Mouse (Mus musculus) heart, embryonic 14.5 days (tissue): ENCODE data around the gene Nubpl. TPM values are rescaled to one million over a fixed set of nuclear protein-coding genes. Genes with fewer than 3 reads are reported as not detected.

Source experiments
- ATAC-seq: fragments of 200-750 bp; cut with Nextera tagmentation; 2 replicates; pipeline ENCODE4 v1.8.0; 2017; ENCODE audit warnings: low read depth, moderate TSS enrichment; ENCODE audit not compliant: insufficient number of reproducible peaks, insufficient read depth, low FRiP score
- H3K27ac ChIP-seq, 2 experiments: fragments of 200-500 bp in 1 of 2; fragments of 300-500 bp in 1 of 2; sonication (generic) in 1 of 2; replicated peaks in 1 of 2; 2 replicates each; pipeline ENCODE4 v1.5.1; 2012 to 2014; ENCODE audit warnings: low read depth in 2 of 2, low read length in 2 of 2, control low read depth in 1 of 2, mild to moderate bottlenecking in 1 of 2, mixed read lengths in 1 of 2; ENCODE audit not compliant: control insufficient read depth in 1 of 2, insufficient read depth in 1 of 2
- H3K27me3 ChIP-seq: fragments of 300-500 bp; sonication (generic); 2 replicates; pipeline ENCODE4 v1.6.1; 2014; ENCODE audit warnings: mild to moderate bottlenecking, low read length, control low read depth; ENCODE audit not compliant: control insufficient read depth, insufficient read depth
- H3K36me3 ChIP-seq: fragments of 300-500 bp; sonication (generic); 2 replicates; pipeline ENCODE4 v1.6.1; 2014; ENCODE audit warnings: mild to moderate bottlenecking, control low read depth, low read length, mixed read lengths; ENCODE audit not compliant: control insufficient read depth, insufficient read depth
- H3K4me1 ChIP-seq, 2 experiments: fragments of 200-500 bp in 1 of 2; fragments of 300-500 bp in 1 of 2; sonication (generic) in 1 of 2; 2 replicates each; pipeline ENCODE4 v1.6.1; 2012 to 2014; ENCODE audit warnings: low read length in 2 of 2, control low read depth in 1 of 2, mixed read lengths in 1 of 2; ENCODE audit not compliant: control insufficient read depth in 2 of 2, insufficient read depth in 2 of 2
- H3K4me2 ChIP-seq: fragments of 300-500 bp; sonication (generic); 2 replicates; pipeline ENCODE4 v1.6.1; 2014; ENCODE audit warnings: mild to moderate bottlenecking, low read length
- H3K4me3 ChIP-seq, 2 experiments: fragments of 200-500 bp in 1 of 2; fragments of 300-500 bp in 1 of 2; sonication (generic) in 1 of 2; 2 replicates each; pipeline ENCODE4 v1.5.1; 2012 to 2014; ENCODE audit warnings: low read length in 2 of 2, mild to moderate bottlenecking in 2 of 2, control low read depth in 1 of 2, low read depth in 1 of 2, moderate library complexity in 1 of 2; ENCODE audit not compliant: control insufficient read depth in 1 of 2, insufficient read depth in 1 of 2
- H3K9ac ChIP-seq: fragments of 300-500 bp; sonication (generic); 2 replicates; pipeline ENCODE4 v1.6.1; 2014; ENCODE audit warnings: mild to moderate bottlenecking, low read length
- H3K9me3 ChIP-seq: fragments of 300-500 bp; sonication (generic); 2 replicates; pipeline ENCODE4 v1.6.1; 2016; ENCODE audit warnings: low read length, control low read depth; ENCODE audit not compliant: control insufficient read depth
- WGBS: fragments of 180-500 bp; shearing (Covaris S2); extraction: QIAGEN DNeasy Blood & Tissue Kit; methylation state at CpG from one replicate; pipeline ENCODE4 v1.1.7; 2014; 5-methylcytosine and 5-hydroxymethylcytosine counted together
- polyA plus RNA-seq: library from polyadenylated mRNA; unstranded; fragments of >200 nt; fragmentation: Nextera tagmentation; extraction: Ambion mirVana; gene quantifications from 2 replicates; pipeline ENCODE4 v1.2.1, GENCODE M21; 2014

The Nubpl gene
- polyA plus RNA-seq, 1 experiment from 2014 or later, result 13.1 TPM

- no peak overlapping the region for H3K4me2 ChIP-seq
- H3K27me3 ChIP-seq, result no peaks in the 10 kb centered on the region
- no peaks in the 10 kb centered on the region for H3K4me1 ChIP-seq
- no peak for ATAC-seq
- no peak overlapping the region for H3K9ac ChIP-seq
- no peak overlapping the region for H3K27ac ChIP-seq
- H3K4me3 ChIP-seq, result no peak overlapping the region
- no peaks in the 10 kb centered on the region for H3K9me3 ChIP-seq
- H3K36me3 ChIP-seq, result no peaks in the 10 kb centered on the region
- WGBS, result 63% methylated on average over 2 of the region's 2 CpGs
These were observed 145.2 kb downstream of the Nubpl start for GRCm38 (mm10) chr12:52242712-52243111.

- 88% methylated on average over 9 of the region's 9 CpGs for WGBS
- no peak overlapping the region for H3K27ac ChIP-seq
- no peaks in the 10 kb centered on the region for H3K9me3 ChIP-seq
- ATAC-seq, result no peak
- H3K9ac ChIP-seq, result no peak overlapping the region
- no peak overlapping the region for H3K4me3 ChIP-seq
- no peak overlapping the region for H3K4me2 ChIP-seq
- no peaks in the 10 kb centered on the region for H3K36me3 ChIP-seq
- H3K27me3 ChIP-seq, result no peaks in the 10 kb centered on the region
- H3K4me1 ChIP-seq, result no peaks in the 10 kb centered on the region
These were observed 149.9 kb downstream of the Nubpl start for GRCm38 (mm10) chr12:52247438-52247837.

DNA sequence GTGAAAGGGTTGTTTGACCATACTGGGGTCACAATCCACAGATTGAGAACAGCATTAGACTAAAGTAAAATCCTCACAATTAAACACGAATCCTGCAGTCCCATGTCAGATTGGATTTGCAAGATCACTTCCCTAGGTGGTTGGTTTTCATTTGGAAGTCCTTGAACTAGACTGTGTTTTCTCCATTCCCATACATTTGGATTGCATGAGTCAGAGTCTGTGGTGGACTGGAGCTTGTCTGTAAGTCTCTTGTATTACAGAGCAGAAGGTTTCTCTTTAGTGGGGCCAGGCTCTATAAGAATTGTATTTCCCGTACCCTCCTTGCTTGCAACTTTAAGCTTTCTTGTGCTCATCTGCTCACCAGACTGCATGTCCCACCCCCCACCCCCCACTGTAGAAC is 151.0 kb downstream of the Nubpl start:
- Histone ChIP-seq H3K27me3 (no peaks in the 10 kb centered on the region), H3K9me3 (no peaks in the 10 kb centered on the region), H3K4me2 (no peak overlapping the region), H3K9ac (no peak overlapping the region), H3K36me3 (no peaks in the 10 kb centered on the region), H3K27ac (no peak overlapping the region), H3K4me1 (no peaks in the 10 kb centered on the region), H3K4me3 (no peak overlapping the region)
- 77% methylated on average over 2 of the region's 2 CpGs for WGBS
- no peak for ATAC-seq

DNA sequence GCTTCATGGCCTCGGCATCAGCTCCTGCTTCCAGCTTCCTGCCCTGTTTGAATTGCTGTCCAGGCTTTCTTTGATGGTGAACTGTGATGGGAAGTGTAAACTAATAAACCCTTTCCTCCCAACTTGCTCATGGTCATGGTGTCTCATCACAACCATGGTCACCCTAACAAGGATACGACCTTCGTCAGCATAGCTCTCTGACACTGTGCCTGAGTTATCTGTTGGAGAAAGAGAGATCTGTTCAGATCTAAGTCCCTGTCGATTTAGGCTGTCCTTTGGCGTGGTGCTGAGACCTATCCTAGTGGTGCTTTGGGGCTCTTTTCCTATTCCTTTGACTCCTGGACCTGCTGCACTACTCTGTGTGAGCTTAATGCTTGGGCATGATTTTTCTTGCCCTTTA is 156.6 kb downstream of the Nubpl start:
- no peaks in the 10 kb centered on the region for H3K9me3 ChIP-seq
- H3K4me2 ChIP-seq, result no peak overlapping the region
- H3K36me3 ChIP-seq, result no peaks in the 10 kb centered on the region
- WGBS, result 78% methylated on average over 5 of the region's 5 CpGs
- ATAC-seq, result no peak
- H3K9ac ChIP-seq, result no peak overlapping the region
- no peak overlapping the region for H3K4me3 ChIP-seq
- no peaks in the 10 kb centered on the region for H3K27me3 ChIP-seq
- no peaks in the 10 kb centered on the region for H3K4me1 ChIP-seq
- no peak overlapping the region for H3K27ac ChIP-seq

DNA sequence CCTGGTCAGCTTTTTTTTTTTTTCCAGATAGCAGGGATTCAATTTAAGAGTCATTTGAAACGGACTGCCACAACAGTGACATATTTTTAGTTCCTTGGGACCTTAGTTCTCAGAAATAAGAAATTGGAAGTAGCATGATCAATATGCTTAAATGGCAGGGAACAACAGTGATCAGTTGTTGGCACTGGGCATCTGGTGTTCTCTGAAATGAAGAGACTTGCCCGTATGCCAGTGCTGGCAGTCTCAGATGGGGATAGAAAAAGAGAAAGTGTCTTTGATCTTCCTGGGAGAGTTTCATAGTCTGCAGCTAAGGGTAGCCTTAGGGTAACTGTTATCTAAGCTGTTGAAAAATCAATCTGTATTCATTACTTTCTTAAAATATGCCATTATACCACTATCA is 170.6 kb downstream of the Nubpl start:
- H3K36me3 ChIP-seq, result no peaks in the 10 kb centered on the region
- no peaks in the 10 kb centered on the region for H3K27me3 ChIP-seq
- WGBS, result 76% methylated on average over 2 of the region's 2 CpGs
- H3K4me3 ChIP-seq, result no peak overlapping the region
- ATAC-seq, result no peak
- H3K9me3 ChIP-seq, result no peaks in the 10 kb centered on the region
- no peak overlapping the region for H3K9ac ChIP-seq
- peaks cover under 1 to 15% of the 10 kb centered on the region in 2 experiments for H3K4me1 ChIP-seq
- no peak overlapping the region for H3K4me2 ChIP-seq
- no peak overlapping the region for H3K27ac ChIP-seq

GRCm38 (mm10) chr12:52272828-52273227 is 175.3 kb downstream of the Nubpl start:
- no peaks in the 10 kb centered on the region for H3K36me3 ChIP-seq
- 12% methylated on average over 1 of the region's 1 CpGs for whole genome bisulfite sequencing
- H3K9ac ChIP-seq, result no peak overlapping the region
- no peak overlapping the region for H3K4me3 ChIP-seq
- H3K27ac ChIP-seq, result peak overlapping the region; percentile 37 to 41; a peak in 2 of 4 replicates
- ATAC-seq, result no peak
- no peaks in the 10 kb centered on the region for H3K9me3 ChIP-seq
- H3K4me1 ChIP-seq, result peaks cover 5 to 22% of the 10 kb centered on the region in 2 experiments
- H3K27me3 ChIP-seq, result no peaks in the 10 kb centered on the region
- 0 out of 2 replicates have a peak overlapping the region, but pooled peaks have one; percentile 4 for H3K4me2 ChIP-seq

DNA sequence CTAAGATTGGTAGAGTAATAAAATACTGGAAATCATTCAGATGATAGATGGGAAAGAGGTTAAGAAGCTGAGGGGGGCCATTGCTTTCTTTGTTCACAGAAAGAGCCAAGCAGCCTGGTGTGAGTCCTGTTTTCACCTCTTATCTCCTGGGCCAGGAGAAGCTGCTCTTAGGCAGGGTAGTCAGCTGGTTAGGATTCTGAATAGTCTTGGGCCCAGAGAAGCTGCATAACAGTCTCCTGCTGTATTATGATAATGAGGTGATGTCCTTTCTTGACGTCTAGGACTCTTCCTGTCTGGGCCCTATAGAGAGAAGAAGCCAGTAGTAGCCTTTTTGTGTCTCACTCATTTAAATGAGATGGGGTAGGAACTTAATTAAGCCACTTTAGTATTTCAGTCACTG is 178.8 kb downstream of the Nubpl start:
- Histone ChIP-seq H3K4me1 (peaks cover 5 to 22% of the 10 kb centered on the region in 2 experiments), H3K27ac (no peak overlapping the region), H3K36me3 (no peaks in the 10 kb centered on the region), H3K4me2 (no peak overlapping the region), H3K9ac (no peak overlapping the region), H3K27me3 (no peaks in the 10 kb centered on the region), H3K4me3 (no peak overlapping the region), H3K9me3 (no peaks in the 10 kb centered on the region)
- 13% methylated on average over 1 of the region's 1 CpGs for WGBS
- no peak for ATAC-seq

DNA sequence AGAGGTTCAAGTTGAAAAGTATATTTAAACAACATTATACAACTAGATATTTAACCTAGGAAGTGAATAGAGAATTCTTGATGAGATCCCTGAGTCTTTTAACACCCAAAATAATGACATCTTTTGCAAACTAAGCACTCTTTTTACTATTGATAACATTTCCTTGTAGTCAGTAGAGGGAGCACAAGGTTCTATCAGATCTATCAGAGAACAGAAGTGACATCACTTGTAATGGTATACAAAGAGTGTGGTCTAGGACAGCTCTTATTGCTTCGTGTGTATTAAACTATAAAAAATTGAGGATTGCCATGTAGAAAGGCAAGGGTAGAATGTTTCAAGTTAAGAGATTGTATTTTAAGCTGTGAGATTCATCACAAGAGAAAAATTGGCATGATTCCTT is 183.7 kb downstream of the Nubpl start:
- Histone ChIP-seq H3K4me1 (no peaks in the 10 kb centered on the region; a peak in 1 of 4 replicates), H3K36me3 (no peaks in the 10 kb centered on the region), H3K27ac (no peak overlapping the region), H3K27me3 (no peaks in the 10 kb centered on the region), H3K4me2 (no peak overlapping the region), H3K4me3 (no peak overlapping the region), H3K9me3 (no peaks in the 10 kb centered on the region), H3K9ac (no peak overlapping the region)
- no peak for ATAC-seq
- 70% methylated on average over 1 of the region's 1 CpGs for WGBS
